Mouse (Mus musculus) CH12.LX (cell line): ENCODE data around the gene Olfr1396. TPM values are rescaled to one million over a fixed set of nuclear protein-coding genes. Genes with fewer than 3 reads are reported as not detected.

Experiments used
- DNase-seq: peaks from one replicate; pipeline ENCODE4 v3.0.0-alpha.2; 2013; ENCODE audit errors: extremely low read depth
- H3K27ac ChIP-seq: 2 replicates; pipeline ENCODE4 v1.5.1; 2012; ENCODE audit warnings: low read depth, mild to moderate bottlenecking, control low read depth, moderate library complexity; ENCODE audit not compliant: insufficient read depth
- H3K27me3 ChIP-seq: replicated peaks from 2 replicates; pipeline ENCODE3; 2012; ENCODE audit warnings: inconsistent platforms
- H3K36me3 ChIP-seq, 2 experiments: replicated peaks in 1 of 2; 2 replicates each; pipeline versions ENCODE3 to v1.6.1; 2012; ENCODE audit warnings: inconsistent platforms in 1 of 2, low read length in 1 of 2, mild to moderate bottlenecking in 1 of 2, mixed read lengths in 1 of 2, moderate library complexity in 1 of 2; ENCODE audit not compliant: control insufficient read depth in 1 of 2, insufficient read depth in 1 of 2
- H3K4me1 ChIP-seq, 2 experiments: 2 replicates each; pipeline ENCODE4 v1.6.1; 2012; ENCODE audit warnings: inconsistent platforms in 1 of 2, moderate library complexity in 1 of 2; ENCODE audit not compliant: insufficient read depth in 2 of 2, control insufficient read depth in 1 of 2
- H3K4me2 ChIP-seq: 2 replicates; pipeline ENCODE4 v1.6.1; 2012; ENCODE audit warnings: low read depth, mild to moderate bottlenecking, control low read depth; ENCODE audit not compliant: poor library complexity, insufficient read depth, severe bottlenecking
- H3K4me3 ChIP-seq, 3 experiments: fragments of 150-350 bp in 1 of 3; sonication (generic) in 1 of 3; replicated peaks in 1 of 3; 2 replicates each; pipeline versions ENCODE3 to v1.5.1; 2011 to 2012; ENCODE audit warnings: low read depth in 2 of 3, low read length in 2 of 3, mild to moderate bottlenecking in 2 of 3, moderate library complexity in 2 of 3, control low read depth in 1 of 3, improper control_type of control experiment in 1 of 3, inconsistent platforms in 1 of 3, mixed read lengths in 1 of 3; ENCODE audit not compliant: poor library complexity in 1 of 3
- H3K79me2 ChIP-seq: replicated peaks from 2 replicates; pipeline ENCODE4 v1.6.1; 2012; ENCODE audit warnings: mild to moderate bottlenecking, moderate library complexity; ENCODE audit not compliant: control insufficient read depth, poor library complexity, insufficient read depth, severe bottlenecking; ENCODE audit errors: extremely low read depth
- H3K9ac ChIP-seq: 2 replicates; pipeline ENCODE4 v1.6.1; 2012; ENCODE audit warnings: low read depth, mild to moderate bottlenecking, control low read depth, moderate library complexity; ENCODE audit not compliant: insufficient read depth
- H3K9me3 ChIP-seq: replicated peaks from 2 replicates; pipeline ENCODE3; 2012; ENCODE audit warnings: low read length, inconsistent platforms, mixed read lengths
- CHD1 ChIP-seq: IDR thresholded peaks from 2 replicates; pipeline ENCODE4 v1.6.1; 2012; ENCODE audit warnings: low read depth, low read length, improper control_type of control experiment, inconsistent platforms
- CTCF ChIP-seq, 2 experiments: IDR thresholded peaks in 1 of 2; conservative IDR thresholded peaks in 1 of 2; 2 replicates each; pipeline ENCODE4 v1.5.1; 2011 to 2012; ENCODE audit warnings: low read depth in 2 of 2, low read length in 2 of 2, improper control_type of control experiment in 1 of 2, inconsistent platforms in 1 of 2, mild to moderate bottlenecking in 1 of 2, moderate library complexity in 1 of 2
- EP300 ChIP-seq: IDR thresholded peaks from 2 replicates; pipeline ENCODE4 v1.6.1; 2011; ENCODE audit warnings: low read length, improper control_type of control experiment
- ETS1 ChIP-seq: conservative IDR thresholded peaks from 2 replicates; pipeline ENCODE4 v1.6.1; 2012; ENCODE audit warnings: low read depth, mild to moderate bottlenecking, inconsistent platforms, low read length, improper control_type of control experiment, moderate library complexity
- GABPA ChIP-seq: IDR thresholded peaks from 2 replicates; pipeline ENCODE4 v1.6.1; 2012; ENCODE audit warnings: low read depth, low read length, improper control_type of control experiment, inconsistent platforms; ENCODE audit not compliant: insufficient replicate concordance
- JUND ChIP-seq: conservative IDR thresholded peaks from 2 replicates; pipeline ENCODE4 v1.6.1; 2011; ENCODE audit warnings: low read depth, low read length, improper control_type of control experiment
- KAT2A ChIP-seq: IDR thresholded peaks from 2 replicates; pipeline ENCODE4 v1.6.1; 2012; ENCODE audit warnings: low read length, improper control_type of control experiment, inconsistent platforms; ENCODE audit not compliant: insufficient replicate concordance
- MAX ChIP-seq: IDR thresholded peaks from 2 replicates; pipeline ENCODE4 v1.6.1; 2011; ENCODE audit warnings: low read length, improper control_type of control experiment
- MXI1 ChIP-seq: IDR thresholded peaks from 2 replicates; pipeline ENCODE4 v1.6.1; 2011; ENCODE audit warnings: mild to moderate bottlenecking, low read depth, low read length, improper control_type of control experiment
- MYC ChIP-seq: IDR thresholded peaks from 2 replicates; pipeline ENCODE4 v1.6.1; 2011; ENCODE audit warnings: low read depth, mild to moderate bottlenecking, improper control_type of control experiment, low read length
- NELFE ChIP-seq: IDR thresholded peaks from 2 replicates; pipeline ENCODE4 v1.6.1; 2011; ENCODE audit warnings: low read depth, low read length, improper control_type of control experiment
- NRF1 ChIP-seq: IDR thresholded peaks from 2 replicates; pipeline ENCODE4 v1.6.1; 2014; ENCODE audit warnings: low read depth, mild to moderate bottlenecking, inconsistent platforms, low read length, improper control_type of control experiment, moderate library complexity
- PAX5 ChIP-seq: IDR thresholded peaks from 2 replicates; pipeline ENCODE4 v1.6.1; 2012; ENCODE audit warnings: low read length, inconsistent platforms, mixed read lengths
- POLR2A ChIP-seq: IDR thresholded peaks from 2 replicates; pipeline ENCODE4 v1.6.1; 2011; ENCODE audit warnings: low read depth, mild to moderate bottlenecking, improper control_type of control experiment, low read length
- POLR2AphosphoS2 ChIP-seq: IDR thresholded peaks from 2 replicates; pipeline ENCODE4 v1.6.1; 2011; ENCODE audit warnings: low read depth, low read length, improper control_type of control experiment
- RAD21 ChIP-seq: IDR thresholded peaks from 2 replicates; pipeline ENCODE4 v1.6.1; 2011; ENCODE audit warnings: low read depth, mild to moderate bottlenecking, low read length, improper control_type of control experiment, moderate library complexity
- UBTF ChIP-seq: IDR thresholded peaks from 2 replicates; pipeline ENCODE4 v1.6.1; 2012; ENCODE audit warnings: low read depth, mild to moderate bottlenecking, inconsistent platforms, low read length, improper control_type of control experiment, moderate library complexity
- USF1 ChIP-seq: IDR thresholded peaks from 2 replicates; pipeline ENCODE4 v1.6.1; 2014; ENCODE audit warnings: low read depth, mild to moderate bottlenecking, inconsistent platforms, low read length, improper control_type of control experiment
- USF2 ChIP-seq: conservative IDR thresholded peaks from 2 replicates; pipeline ENCODE4 v1.6.1; 2011; ENCODE audit warnings: low read depth, low read length, improper control_type of control experiment
- ZKSCAN1 ChIP-seq: IDR thresholded peaks from 2 replicates; pipeline ENCODE4 v1.6.1; 2012; ENCODE audit warnings: low read depth, inconsistent platforms, low read length, improper control_type of control experiment, borderline replicate concordance
- ZNF384 ChIP-seq: IDR thresholded peaks from 2 replicates; pipeline ENCODE4 v1.6.1; 2012; ENCODE audit warnings: low read depth, low read length, improper control_type of control experiment, inconsistent platforms
- dilution Hi-C: fragments of 300-500 bp; cut with MboI; formaldehyde crosslinking; loops from 2 replicates; pipeline ENCODE4 v1.14.3; 2020; ENCODE audit warnings: low sequenced_read_pairs; ENCODE audit not compliant: extremely low pct_unique_long_range_greater_than_20kb, extremely low pct_ligation_motif_present
- in situ Hi-C: fragments of 300-500 bp; cut with MboI; formaldehyde crosslinking; loops from 3 replicates; pipeline ENCODE4 v1.14.3; 2019; ENCODE audit warnings: low sequenced_read_pairs, low pct_ligation_motif_present, low pct_unique_long_range_greater_than_20kb, mixed read lengths
- polyA plus RNA-seq: library from polyadenylated mRNA; unstranded; fragments of >175 nt; gene quantifications from 2 replicates; pipeline ENCODE4 v1.2.1, GENCODE M21; 2012; ENCODE audit warnings: low read depth; ENCODE audit not compliant: insufficient read length
- total RNA-seq, 2 experiments: library from RNA; depleted of rRNA; stranded (reverse); fragments of 300-350 nt in 1 of 2; fragments of >200 nt in 1 of 2; gene quantifications; 2 replicates each; pipeline ENCODE4 v1.2.3; 2012 to 2014

Gene Olfr1396
- total and polyA plus RNA-seq, 3 experiments: not detected

DNA sequence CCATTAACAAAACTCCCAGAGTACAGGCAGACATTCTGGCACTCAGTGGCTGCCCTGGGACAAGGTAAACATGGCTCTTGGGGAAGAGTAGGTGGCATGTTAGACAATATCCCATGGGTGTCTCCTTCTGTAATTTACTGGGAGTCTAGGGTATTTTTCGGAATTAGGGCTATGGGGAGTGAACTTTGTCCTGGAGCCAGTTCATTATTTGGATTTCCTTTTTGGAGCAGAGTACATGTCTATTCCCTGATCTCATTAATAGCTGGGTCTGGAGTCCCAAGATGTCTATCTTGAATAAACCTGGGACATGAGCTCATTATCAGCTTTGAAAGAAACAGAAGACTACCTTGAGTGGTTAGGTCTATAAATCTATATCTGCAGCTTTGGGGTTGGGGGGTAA is 39.4 kb upstream of the Olfr1396 start, which contains the start of gene Olfr1394:
Olfr1394 (plus strand) TSS at position 301 of the 400 bp plus-strand sequence.
- Histone ChIP-seq H3K27me3 (no peaks in the 10 kb centered on the region), H3K4me2 (no peak within 1 kb of the TSS), H3K79me2 (no peaks in the 10 kb centered on the region), H3K9ac (no peak within 1 kb of the TSS), H3K27ac (no peak within 1 kb of the TSS), H3K4me3 (no peak within 1 kb of the TSS), H3K4me1 (peaks cover 0 to 10% of the 10 kb centered on the region in 2 experiments; a peak in 2 of 4 replicates), H3K9me3 (no peaks in the 10 kb centered on the region), H3K36me3 (no peaks in the 10 kb centered on the region)
- TF ChIP-seq MXI1: no peak
- no peak for TF ChIP-seq ZNF384
- no peak for TF ChIP-seq CTCF (conservative IDR thresholded peaks at IDR 0.05 in 1 of 2, IDR thresholded peaks at IDR 0.05 in 1 of 2; ENCODE audit: low read depth in 2 of 2, low read length in 2 of 2)
- TF ChIP-seq JUND: no peak
- TF ChIP-seq POLR2A: no peak
- TF ChIP-seq POLR2AphosphoS2: no peak
- no peak for TF ChIP-seq CHD1
- no peak for TF ChIP-seq EP300
- TF ChIP-seq USF2: no peak
- no peak for TF ChIP-seq MAX
- TF ChIP-seq USF1: no peak
- no peak for TF ChIP-seq UBTF
- no peak for TF ChIP-seq ETS1
- no peak for TF ChIP-seq MYC
- no peak for TF ChIP-seq ZKSCAN1
- TF ChIP-seq GABPA: no peak
- TF ChIP-seq PAX5: no peak
- TF ChIP-seq NRF1: no peak
- TF ChIP-seq RAD21: no peak
- no peak for TF ChIP-seq NELFE
- dilution Hi-C loops: no loop called here
- DNase-seq: no peak
- in situ Hi-C loops: no loop called here

GRCm38 (mm10) chr11:49141974-49142373 is 27.3 kb upstream of the Olfr1396 start, which contains the start of gene Olfr1395:
TSS of gene Olfr1395 (plus strand) at chr11:49142274.
- dilution Hi-C loops: no loop called here
- TF ChIP-seq KAT2A: no peak

More at GRCm38 (mm10) chr11:49141974-49142373, 27.3 kb upstream of the Olfr1396 start, which contains the start of gene Olfr1395:
- no peak within 1 kb of the TSS for H3K4me3 ChIP-seq
- no peaks in the 10 kb centered on the region for H3K79me2 ChIP-seq
- no peaks in the 10 kb centered on the region for H3K4me1 ChIP-seq
- no peak within 1 kb of the TSS for H3K9ac ChIP-seq
- H3K36me3 ChIP-seq: no peaks in the 10 kb centered on the region
- DNase-seq: no peak
- no peaks in the 10 kb centered on the region for H3K27me3 ChIP-seq
- no peak within 1 kb of the TSS for H3K4me2 ChIP-seq
- in situ Hi-C loops: no loop called here
- H3K27ac ChIP-seq: no peak within 1 kb of the TSS
- no peaks in the 10 kb centered on the region for H3K9me3 ChIP-seq
